Mouse (Mus musculus): ENCODE data around the gene Rnf141.

- TF ChIP-seq GATA1 (IDR thresholded peaks at IDR 0.05; ENCODE audit: borderline replicate concordance, low read length) = no peak
- no peak for TF ChIP-seq FLI1 (IDR thresholded peaks at IDR 0.05; ENCODE audit: low read length)
These were observed 35.3 kb downstream of the Rnf141 start for GRCm38 (mm10) chr7:110808962-110809361.

Data from megakaryocyte, embryonic 14.5 days (primary cell).